Mouse (Mus musculus) right cerebral cortex, adult 18-20 months (tissue): ENCODE measurements around the gene Agap1.

Experiments
- DNase-seq: peaks from one replicate; pipeline ENCODE4 v3.0.0; 2022; ENCODE audit warnings: mixed read lengths

Gene Agap1

GRCm38 (mm10) chr1:89581766-89582125 lies 127.1 kb downstream of the Agap1 start:
- DNase-seq, result no peak

GRCm38 (mm10) chr1:89583369-89583768 lies 128.8 kb downstream of the Agap1 start:
- DNase-seq, result no peak

GRCm38 (mm10) chr1:89586991-89587683 lies 132.5 kb downstream of the Agap1 start:
- peak; percentile 66 for DNase-seq

GRCm38 (mm10) chr1:89588154-89588553 lies 133.5 kb downstream of the Agap1 start:
- peak; percentile 77 for DNase-seq

GRCm38 (mm10) chr1:89590994-89591393 lies 136.4 kb downstream of the Agap1 start:
- DNase-seq, result no peak

GRCm38 (mm10) chr1:89593219-89593618 lies 138.6 kb downstream of the Agap1 start:
- DNase-seq, result no peak

GRCm38 (mm10) chr1:89594999-89595398 lies 140.4 kb downstream of the Agap1 start:
- DNase-seq, result peak; percentile 52

- no peak for DNase-seq
Observed at GRCm38 (mm10) chr1:89595421-89595820, 140.8 kb downstream of the Agap1 start.

GRCm38 (mm10) chr1:89596223-89596622 lies 141.6 kb downstream of the Agap1 start:
- no peak for DNase-seq

- DNase-seq, result no peak
Observed at GRCm38 (mm10) chr1:89598906-89599305, 144.3 kb downstream of the Agap1 start.

- DNase-seq, result peak; percentile 43
Observed at GRCm38 (mm10) chr1:89599983-89600741, 145.6 kb downstream of the Agap1 start.

GRCm38 (mm10) chr1:89601349-89601748 lies 146.7 kb downstream of the Agap1 start:
- no peak for DNase-seq

- peak; percentile 73 for DNase-seq
Observed at GRCm38 (mm10) chr1:89602879-89603278, 148.3 kb downstream of the Agap1 start.

GRCm38 (mm10) chr1:89606612-89607011 lies 152.0 kb downstream of the Agap1 start:
- peak; percentile 76 for DNase-seq

GRCm38 (mm10) chr1:89608766-89609165 lies 154.2 kb downstream of the Agap1 start:
- no peak for DNase-seq

- DNase-seq, result no peak
Observed at GRCm38 (mm10) chr1:89609964-89610363, 155.4 kb downstream of the Agap1 start.

- DNase-seq, result no peak
Observed at GRCm38 (mm10) chr1:89611521-89611920, 156.9 kb downstream of the Agap1 start.

GRCm38 (mm10) chr1:89613234-89613870 lies 158.7 kb downstream of the Agap1 start:
- DNase-seq, result no peak

GRCm38 (mm10) chr1:89616556-89616955 lies 161.9 kb downstream of the Agap1 start:
- no peak for DNase-seq

GRCm38 (mm10) chr1:89617336-89617735 lies 162.7 kb downstream of the Agap1 start:
- DNase-seq, result no peak

- DNase-seq, result no peak
Observed at GRCm38 (mm10) chr1:89619963-89620362, 165.4 kb downstream of the Agap1 start.

GRCm38 (mm10) chr1:89621014-89621791 lies 166.6 kb downstream of the Agap1 start:
- no peak for DNase-seq

- no peak for DNase-seq
Observed at GRCm38 (mm10) chr1:89621952-89622351, 167.3 kb downstream of the Agap1 start.
